ENCODE assay signal across 8 mouse cellular contexts in genomic region chrX:70946052-70946451, GRCm38 (mm10).
A peak's percentile ranks its signal among the peaks of the same experiment; 100 is the strongest.
DNase-seq lines count a peak whose midpoint lies in the region; ATAC-seq lines count a peak whose summit lies in the region.

No protein-coding gene starts in this region.

- peak; percentile 17; the same call in 1 of the 2 replicates for ATAC-seq in forebrain, embryonic 12.5 days (ENCODE audit: low FRiP score)
- peak; percentile 76; the same call in 1 of the 2 replicates for ATAC-seq in kidney, embryonic 16.5 days (ENCODE audit: low FRiP score, low TSS enrichment)
- ATAC-seq in midbrain, embryonic 15.5 days (replicated peaks), result peak; percentile 83; the same call in 1 of the 2 replicates

- H3K36me3 ChIP-seq in forebrain, embryonic 12.5 days (replicated peaks), result no peaks in the 10 kb centered on the region
- H3K36me3 ChIP-seq in kidney, embryonic 16.5 days (ENCODE audit: insufficient read depth, low read length), result no peaks in the 10 kb centered on the region
- H3K36me3 ChIP-seq in midbrain, embryonic 15.5 days (replicated peaks), result no peaks in the 10 kb centered on the region

- peak; percentile 5 to 27 for DNase-seq in adrenal gland, adult (ENCODE audit: inconsistent age in 2 of 2, low spot score in 1 of 2)
- no peak for DNase-seq in adrenal gland, postnatal 25 days
- DNase-seq in heart, postnatal 4 days, result no peak
- no peak for DNase-seq in urinary bladder, postnatal 4 days (ENCODE audit: low spot score in 2 of 2)
- DNase-seq in layer of hippocampus, postnatal 14 days (ENCODE audit: low spot score in 2 of 2), result no peak

- 0 out of 2 replicates have a peak, but pooled peaks cover 4% of the 10 kb centered on the region for H3K4me1 ChIP-seq in forebrain, embryonic 12.5 days
- no peaks in the 10 kb centered on the region for H3K4me1 ChIP-seq in kidney, embryonic 16.5 days (ENCODE audit: insufficient read depth, low read length)
- no peaks in the 10 kb centered on the region for H3K4me1 ChIP-seq in midbrain, embryonic 15.5 days

- 59% methylated on average over 8 of the region's 8 CpGs for WGBS in forebrain, embryonic 12.5 days
- WGBS in kidney, embryonic 16.5 days, result 67% methylated on average over 8 of the region's 8 CpGs
- 35% methylated on average over 8 of the region's 8 CpGs for WGBS in midbrain, embryonic 15.5 days

- H3K4me2 ChIP-seq in forebrain, embryonic 12.5 days, result no peak overlapping the region
- no peak overlapping the region for H3K4me2 ChIP-seq in kidney, embryonic 16.5 days (replicated peaks; ENCODE audit: low read depth, low read length)
- no peak overlapping the region for H3K4me2 ChIP-seq in midbrain, embryonic 15.5 days

- H3K9ac ChIP-seq in forebrain, embryonic 12.5 days, result no peak overlapping the region
- H3K9ac ChIP-seq in kidney, embryonic 16.5 days (replicated peaks; ENCODE audit: low read length), result no peak overlapping the region
- no peak overlapping the region for H3K9ac ChIP-seq in midbrain, embryonic 15.5 days

- H3K27ac ChIP-seq in forebrain, embryonic 12.5 days, result no peak overlapping the region
- no peak overlapping the region for H3K27ac ChIP-seq in kidney, embryonic 16.5 days (ENCODE audit: low read length)
- H3K27ac ChIP-seq in midbrain, embryonic 15.5 days, result no peak overlapping the region

- no peaks in the 10 kb centered on the region for H3K9me3 ChIP-seq in forebrain, embryonic 12.5 days
- no peaks in the 10 kb centered on the region for H3K9me3 ChIP-seq in kidney, embryonic 16.5 days (ENCODE audit: low read length)
- no peaks in the 10 kb centered on the region for H3K9me3 ChIP-seq in midbrain, embryonic 15.5 days

- no peaks in the 10 kb centered on the region; the same call in 1 of the 2 replicates for H3K27me3 ChIP-seq in forebrain, embryonic 12.5 days
- H3K27me3 ChIP-seq in kidney, embryonic 16.5 days (ENCODE audit: insufficient read depth, low read length), result peaks cover 5% of the 10 kb centered on the region; the same call in 1 of the 2 replicates
- H3K27me3 ChIP-seq in midbrain, embryonic 15.5 days (replicated peaks), result no peaks in the 10 kb centered on the region

- no peak overlapping the region for H3K4me3 ChIP-seq in forebrain, embryonic 12.5 days (replicated peaks)
- H3K4me3 ChIP-seq in kidney, embryonic 16.5 days (ENCODE audit: low read length), result no peak overlapping the region
- H3K4me3 ChIP-seq in midbrain, embryonic 15.5 days, result no peak overlapping the region

Comparison
In these comparisons a context has a peak if more than half of its experiments do, and no peak if none do; other contexts are left out.
1. DNase-seq: peak in adrenal gland, adult (2 of 2); none in adrenal gland, postnatal 25 days (single experiment), heart, postnatal 4 days (single experiment), urinary bladder, postnatal 4 days (0 of 2) and layer of hippocampus, postnatal 14 days (0 of 2).
2. ATAC-seq: peak in every context shown above with its lines; median percentile 83 in midbrain, embryonic 15.5 days; 76 in kidney, embryonic 16.5 days; 17 in forebrain, embryonic 12.5 days.